Mouse (Mus musculus) CH12.LX (cell line): ENCODE data around the gene Spast.

Experiments
- CTCF ChIP-seq, 2 experiments: IDR thresholded peaks in 1 of 2; conservative IDR thresholded peaks in 1 of 2; 2 replicates each; pipeline ENCODE4 v1.5.1; 2011 to 2012; ENCODE audit warnings: low read depth in 2 of 2, low read length in 2 of 2, improper control_type of control experiment in 1 of 2, inconsistent platforms in 1 of 2, mild to moderate bottlenecking in 1 of 2, moderate library complexity in 1 of 2
- E2F4 ChIP-seq: IDR thresholded peaks from 2 replicates; pipeline ENCODE4 v1.6.1; 2011; ENCODE audit warnings: low read depth, low read length, improper control_type of control experiment; ENCODE audit not compliant: insufficient replicate concordance
- MAFK ChIP-seq: IDR thresholded peaks from 2 replicates; pipeline ENCODE4 v1.6.1; 2011; ENCODE audit warnings: low read length, improper control_type of control experiment; ENCODE audit not compliant: insufficient replicate concordance
- MAX ChIP-seq: IDR thresholded peaks from 2 replicates; pipeline ENCODE4 v1.6.1; 2011; ENCODE audit warnings: low read length, improper control_type of control experiment
- MXI1 ChIP-seq: IDR thresholded peaks from 2 replicates; pipeline ENCODE4 v1.6.1; 2011; ENCODE audit warnings: mild to moderate bottlenecking, low read depth, low read length, improper control_type of control experiment
- POLR2A ChIP-seq: IDR thresholded peaks from 2 replicates; pipeline ENCODE4 v1.6.1; 2011; ENCODE audit warnings: low read depth, mild to moderate bottlenecking, improper control_type of control experiment, low read length
- POLR2AphosphoS2 ChIP-seq: IDR thresholded peaks from 2 replicates; pipeline ENCODE4 v1.6.1; 2011; ENCODE audit warnings: low read depth, low read length, improper control_type of control experiment
- SIN3A ChIP-seq: IDR thresholded peaks from 2 replicates; pipeline ENCODE4 v1.6.1; 2012; ENCODE audit warnings: low read length, improper control_type of control experiment, inconsistent platforms
- TCF12 ChIP-seq: IDR thresholded peaks from 2 replicates; pipeline ENCODE4 v1.6.1; 2014; ENCODE audit warnings: low read depth, mild to moderate bottlenecking, inconsistent platforms, low read length, improper control_type of control experiment

DNA sequence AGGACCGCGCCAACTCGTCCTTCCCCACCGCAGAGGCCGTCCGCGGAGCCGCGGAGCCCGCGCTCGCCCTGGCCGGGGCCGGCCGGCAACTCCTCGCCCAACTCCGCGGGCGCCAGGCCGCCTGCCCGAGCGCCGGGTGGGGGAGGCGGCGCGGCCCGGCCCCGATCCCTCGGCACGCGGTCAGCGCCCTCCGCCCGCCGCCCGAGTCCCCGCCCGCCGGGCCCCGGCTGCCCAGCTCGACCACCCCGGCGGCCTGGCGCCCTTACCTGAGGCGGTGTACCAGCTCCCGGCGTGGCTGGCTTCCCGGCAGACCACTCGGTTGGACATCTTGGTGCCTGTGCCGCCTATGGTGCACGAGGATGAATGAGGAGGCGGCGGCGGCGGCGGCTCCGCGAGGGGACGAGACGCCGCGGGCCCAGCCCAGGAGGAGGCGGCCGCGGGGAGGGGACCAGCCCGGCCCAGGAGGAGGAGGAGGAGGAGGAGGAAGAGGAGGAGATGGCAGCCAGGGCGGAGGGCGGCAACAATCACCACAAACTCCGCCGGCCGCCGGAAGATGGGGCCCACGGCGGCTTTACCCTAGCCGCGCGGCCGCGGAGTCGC is 44.3 kb upstream of the Spast start:
- TF ChIP-seq TCF12 (peak; percentile 66), CTCF (conservative IDR thresholded peaks at IDR 0.05 in 1 of 2, IDR thresholded peaks at IDR 0.05 in 1 of 2; ENCODE audit: low read depth in 2 of 2, low read length in 2 of 2) (no peak), MAFK (no peak), POLR2A (no peak), SIN3A (no peak; the same call in 1 of the 2 replicates), MAX (no peak), POLR2AphosphoS2 (no peak), E2F4 (no peak), MXI1 (peak; percentile 41; the same call in 1 of the 2 replicates)
